Mouse (Mus musculus) MEL (cell line): ENCODE results near the gene Cavin4.

Experiments
- CHD2 ChIP-seq: IDR thresholded peaks from 2 replicates; pipeline ENCODE4 v1.6.1; 2011; ENCODE audit warnings: low read length, improper control_type of control experiment
- CTCF ChIP-seq, 3 experiments: IDR thresholded peaks in 2 of 3; conservative IDR thresholded peaks in 1 of 3; 2 replicates each; pipeline ENCODE4 v1.5.1; 2011 to 2012; ENCODE audit warnings: low read length in 3 of 3, low read depth in 2 of 3, mild to moderate bottlenecking in 2 of 3, improper control_type of control experiment in 1 of 3, inconsistent platforms in 1 of 3, mixed read lengths in 1 of 3, moderate library complexity in 1 of 3; ENCODE audit not compliant: control insufficient read depth in 1 of 3, insufficient read depth in 1 of 3, poor library complexity in 1 of 3, severe bottlenecking in 1 of 3
- E2F4 ChIP-seq: IDR thresholded peaks from 2 replicates; pipeline ENCODE4 v1.6.1; 2011; ENCODE audit warnings: low read depth, low read length, improper control_type of control experiment, borderline replicate concordance
- EP300 ChIP-seq, 2 experiments: IDR thresholded peaks; 2 replicates each; pipeline ENCODE4 v1.6.1; 2011; ENCODE audit warnings: improper control_type of control experiment in 2 of 2, low read length in 2 of 2, low read depth in 1 of 2, mild to moderate bottlenecking in 1 of 2
- NRF1 ChIP-seq: IDR thresholded peaks from 2 replicates; pipeline ENCODE4 v1.6.1; 2014; ENCODE audit warnings: low read depth, mild to moderate bottlenecking, inconsistent platforms, low read length, improper control_type of control experiment, moderate library complexity; ENCODE audit not compliant: poor library complexity, insufficient read depth, severe bottlenecking
- RAD21 ChIP-seq: IDR thresholded peaks from 2 replicates; pipeline ENCODE4 v1.6.1; 2011; ENCODE audit warnings: mild to moderate bottlenecking, low read depth, low read length, improper control_type of control experiment
- TCF12 ChIP-seq: IDR thresholded peaks from 2 replicates; pipeline ENCODE4 v1.6.1; 2014; ENCODE audit warnings: low read depth, mild to moderate bottlenecking, inconsistent platforms, low read length, improper control_type of control experiment, moderate library complexity
- USF1 ChIP-seq: IDR thresholded peaks from 2 replicates; pipeline ENCODE4 v1.6.1; 2014; ENCODE audit warnings: low read depth, mild to moderate bottlenecking, inconsistent platforms, low read length, improper control_type of control experiment, moderate library complexity
- ZC3H11A ChIP-seq: IDR thresholded peaks from 2 replicates; pipeline ENCODE4 v1.6.1; 2012; ENCODE audit warnings: low read depth, mild to moderate bottlenecking, inconsistent platforms, low read length, improper control_type of control experiment
- ZMIZ1 ChIP-seq: IDR thresholded peaks from 2 replicates; pipeline ENCODE4 v1.6.1; 2012; ENCODE audit warnings: low read depth, mild to moderate bottlenecking, inconsistent platforms, low read length, improper control_type of control experiment, moderate library complexity
- ZNF384 ChIP-seq: IDR thresholded peaks from 2 replicates; pipeline ENCODE4 v1.6.1; 2012; ENCODE audit warnings: low read depth, mild to moderate bottlenecking, inconsistent platforms, low read length, improper control_type of control experiment

DNA sequence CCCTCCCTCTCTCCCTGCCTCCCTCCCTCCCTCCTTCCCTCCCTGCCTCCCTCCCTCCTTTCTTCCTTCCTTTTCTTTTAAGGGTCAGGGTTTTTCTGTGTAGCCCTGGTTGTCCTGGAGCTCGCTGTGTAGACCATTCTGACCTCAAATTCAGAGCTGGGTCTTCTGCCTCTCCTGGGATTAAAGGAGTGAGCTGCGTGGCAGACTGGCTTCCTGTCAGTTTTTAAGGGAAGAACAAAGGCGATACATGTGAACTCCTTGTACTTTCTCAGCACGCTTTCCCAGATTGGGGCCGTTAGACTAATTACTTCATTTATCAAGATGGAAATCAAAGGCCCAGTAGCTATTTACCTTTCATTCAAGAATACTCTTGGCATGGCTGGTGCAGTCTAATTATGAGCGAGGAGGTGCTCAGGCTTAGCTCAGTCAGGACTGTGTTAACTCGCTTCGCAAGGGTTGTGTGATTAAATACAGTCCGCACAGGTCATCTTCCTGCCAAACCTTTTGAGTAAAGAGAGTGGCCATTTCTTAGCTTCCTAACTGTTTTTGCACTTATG, 29.5 kb downstream of the Cavin4 start:
- no peak for TF ChIP-seq TCF12
- no peak for TF ChIP-seq NRF1
- no peak for TF ChIP-seq ZMIZ1
- TF ChIP-seq USF1, result no peak
- TF ChIP-seq CTCF (IDR thresholded peaks at IDR 0.05 in 2 of 3, conservative IDR thresholded peaks at IDR 0.05 in 1 of 3; ENCODE audit: control insufficient read depth in 1 of 3, insufficient read depth in 1 of 3, low read depth in 2 of 3, low read length in 3 of 3, poor library complexity in 1 of 3, severe bottlenecking in 1 of 3), result no peak
- no peak for TF ChIP-seq EP300 (IDR thresholded peaks at IDR 0.05; ENCODE audit: low read depth in 1 of 2, low read length in 2 of 2)
- TF ChIP-seq ZC3H11A, result no peak
- no peak for TF ChIP-seq CHD2
- no peak for TF ChIP-seq E2F4
- no peak for TF ChIP-seq RAD21
- no peak for TF ChIP-seq ZNF384
